Mouse (Mus musculus) brain, embryonic 14.5 days (tissue): Measurements from ENCODE around the gene Ccdc134. TPM values are rescaled to one million over a fixed set of nuclear protein-coding genes. Genes with fewer than 3 reads are reported as not detected.
A peak's percentile ranks its signal among the peaks of the same experiment; 100 is the strongest.

Experiments used
- DNase-seq: peaks from one replicate; pipeline ENCODE4 v3.0.0-alpha.2; 2011; ENCODE audit warnings: low read depth
- CTCF ChIP-seq: fragments of 200-500 bp; IDR thresholded peaks from 2 replicates; pipeline ENCODE4 v1.5.1; 2012; ENCODE audit warnings: inconsistent platforms, mild to moderate bottlenecking, moderate library complexity, borderline replicate concordance; ENCODE audit not compliant: insufficient read depth, insufficient read length; ENCODE audit errors: extremely low read depth
- POLR2A ChIP-seq: fragments of 200-500 bp; IDR thresholded peaks from 2 replicates; pipeline ENCODE4 v1.6.1; 2012; ENCODE audit warnings: mild to moderate bottlenecking, inconsistent platforms, borderline replicate concordance; ENCODE audit not compliant: poor library complexity, insufficient read depth, insufficient read length, severe bottlenecking; ENCODE audit errors: extremely low read depth
- polyA plus RNA-seq: library from polyadenylated mRNA; depleted of rRNA; stranded (reverse); fragments of >200 nt; gene quantifications from 2 replicates; pipeline ENCODE4 v1.2.3, GENCODE M21; 2012

Ccdc134 gene
- polyA plus RNA-seq, 1 experiment = 15.2 TPM

- peak; percentile 83 for TF ChIP-seq CTCF
- no peak for TF ChIP-seq POLR2A
- DNase-seq = peak; percentile 69
Observed at GRCm38 (mm10) chr15:82165332-82166239, 37.9 kb downstream of the Ccdc134 start.

- TF ChIP-seq CTCF (no peak), POLR2A (no peak)
- no peak for DNase-seq
Observed at GRCm38 (mm10) chr15:82166240-82167100, 38.7 kb downstream of the Ccdc134 start.

- no peak for TF ChIP-seq POLR2A
- TF ChIP-seq CTCF = no peak
- no peak for DNase-seq
Observed at GRCm38 (mm10) chr15:82167201-82168168, 39.8 kb downstream of the Ccdc134 start.

GRCm38 (mm10) chr15:82169671-82170070 lies 41.9 kb downstream of the Ccdc134 start:
- no peak for DNase-seq
- TF ChIP-seq POLR2A (no peak), CTCF (no peak)

- DNase-seq = no peak
Observed at GRCm38 (mm10) chr15:82170437-82171377, 43.0 kb downstream of the Ccdc134 start.

GRCm38 (mm10) chr15:82172648-82173047 lies 44.9 kb downstream of the Ccdc134 start:
- no peak for TF ChIP-seq CTCF
- TF ChIP-seq POLR2A = no peak
- DNase-seq = peak; percentile 25

More at GRCm38 (mm10) chr15:82170437-82171377, 43.0 kb downstream of the Ccdc134 start:
- no peak for TF ChIP-seq CTCF
- TF ChIP-seq POLR2A = no peak

- DNase-seq = no peak
- no peak for TF ChIP-seq POLR2A
- no peak for TF ChIP-seq CTCF
Observed at GRCm38 (mm10) chr15:82175091-82175490, 47.4 kb downstream of the Ccdc134 start.

- no peak for TF ChIP-seq CTCF
- no peak for TF ChIP-seq POLR2A
- no peak for DNase-seq
Observed at GRCm38 (mm10) chr15:82177743-82178290, 50.1 kb downstream of the Ccdc134 start.

- no peak for DNase-seq
- TF ChIP-seq POLR2A = no peak
- no peak for TF ChIP-seq CTCF
Observed at GRCm38 (mm10) chr15:82181131-82181530, 53.4 kb downstream of the Ccdc134 start.
